Mouse (Mus musculus): ENCODE results near the gene Bcl2a1a.
"Not testable (repeated sequence)": the region's sequence is repeated elsewhere in the genome, so short reads cannot be mapped to it uniquely, and the experiment has no call there.

GRCm38 (mm10) chr9:88979781-88980180 is 23.1 kb downstream of the Bcl2a1a start:
- not testable (repeated sequence) for TF ChIP-seq CTCF (IDR thresholded peaks at IDR 0.05; ENCODE audit: borderline replicate concordance, control insufficient read depth, extremely low read depth, insufficient read depth, low read length, poor library complexity); POLR2A (IDR thresholded peaks at IDR 0.05; ENCODE audit: control insufficient read depth, extremely low read depth, insufficient read depth, low read length, poor library complexity)

All from thymus, adult 2 months (tissue).